Mouse (Mus musculus): ENCODE measurements around the gene Tspan7. TPM values are rescaled to one million over a fixed set of nuclear protein-coding genes. Genes with fewer than 3 reads are reported as not detected.

The Tspan7 gene
- polyA plus RNA-seq, 1 experiment: 712 TPM

DNA sequence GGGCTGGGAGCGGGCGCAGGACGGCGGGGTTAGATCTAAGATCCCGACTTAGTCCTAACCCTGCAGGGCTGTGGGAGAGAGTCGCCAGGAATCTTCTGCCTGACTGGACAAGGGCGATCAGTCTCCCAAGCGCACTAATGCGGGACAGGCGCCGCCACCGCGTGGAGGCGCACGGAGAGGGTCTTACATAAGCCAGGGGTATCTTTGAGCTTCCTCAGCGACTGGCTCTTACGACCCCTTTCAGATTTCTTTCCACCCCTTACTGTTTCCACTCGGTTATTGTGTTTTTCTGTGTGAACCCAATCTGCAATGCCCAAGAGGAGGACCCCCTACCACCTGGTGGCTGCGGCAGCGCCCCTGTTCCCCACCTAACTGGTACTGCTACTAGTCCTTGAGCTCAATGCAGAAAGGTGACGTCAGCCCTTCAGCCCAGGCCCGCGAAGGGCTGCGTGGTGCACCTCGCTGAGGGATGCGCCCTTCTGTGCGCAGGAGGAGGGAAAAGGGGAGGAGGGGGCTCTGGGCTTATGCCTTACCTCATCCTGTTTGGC, 780 bp downstream of the Tspan7 start:
- Histone ChIP-seq H3K4me1 (ENCODE audit: control insufficient read depth, insufficient read depth, low read length) (no peaks in the 10 kb centered on the region; the same call in 1 of the 2 replicates), H3K4me3 (replicated peaks; ENCODE audit: extremely low read depth, low read depth, low read length) (peak overlapping the region; percentile 89)
- TF ChIP-seq POLR2A (IDR thresholded peaks at IDR 0.05; ENCODE audit: borderline replicate concordance, extremely low read depth, low read depth, low read length) (peak; percentile 60; the same call in 1 of the 2 replicates), CTCF (IDR thresholded peaks at IDR 0.05; ENCODE audit: insufficient read depth, low read length) (no peak)
- 18% methylated on average over 27 of the region's 27 CpGs for WGBS
- DNase-seq: peak; percentile 17

DNA sequence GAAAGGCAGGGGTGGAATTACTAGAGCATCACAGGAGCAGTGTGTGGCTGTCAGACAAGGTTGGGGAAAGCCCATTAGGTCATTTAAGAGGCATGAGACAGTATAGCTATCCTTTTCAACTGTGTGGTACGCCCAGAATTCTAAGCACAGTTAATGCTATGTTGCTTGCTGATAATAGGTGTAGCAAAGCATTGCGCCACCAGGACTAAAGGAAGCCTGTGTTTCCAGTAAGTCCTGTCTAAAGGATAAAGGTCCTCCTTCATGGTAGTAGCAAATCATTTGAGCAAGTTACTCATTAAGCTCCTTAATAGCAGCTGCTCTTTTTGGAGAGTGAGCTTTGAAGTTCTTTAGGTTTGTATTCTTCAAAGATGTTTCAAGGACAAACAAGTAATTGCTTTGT, 13.6 kb downstream of the Tspan7 start:
- 77% methylated on average over 2 of the region's 2 CpGs for WGBS
- DNase-seq: no peak
- H3K4me3 ChIP-seq (replicated peaks; ENCODE audit: extremely low read depth, low read depth, low read length): no peak overlapping the region
- TF ChIP-seq CTCF (IDR thresholded peaks at IDR 0.05; ENCODE audit: insufficient read depth, low read length): no peak
- no peak for TF ChIP-seq POLR2A (IDR thresholded peaks at IDR 0.05; ENCODE audit: borderline replicate concordance, extremely low read depth, low read depth, low read length)
- H3K4me1 ChIP-seq (ENCODE audit: control insufficient read depth, insufficient read depth, low read length): no peaks in the 10 kb centered on the region; the same call in 1 of the 2 replicates

DNA sequence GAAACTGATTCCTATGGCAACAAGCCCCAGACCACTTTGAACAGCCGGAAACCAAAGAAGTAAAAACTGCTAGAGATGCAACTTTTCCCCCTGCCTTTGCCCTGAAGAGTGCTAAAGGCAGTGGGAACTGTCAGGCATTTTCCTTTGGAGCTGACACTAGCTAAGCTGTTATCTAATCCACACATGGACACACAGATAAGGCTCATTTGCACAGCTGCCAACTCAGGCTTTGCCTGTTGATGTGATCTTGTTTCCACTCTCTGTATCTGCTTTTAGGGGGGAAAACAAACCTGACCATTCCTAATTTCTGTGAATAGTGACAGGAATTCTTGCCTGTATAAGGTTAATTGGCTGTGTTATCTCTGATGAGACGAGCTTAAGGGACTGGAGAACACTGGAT, 17.7 kb downstream of the Tspan7 start:
- TF ChIP-seq CTCF (IDR thresholded peaks at IDR 0.05; ENCODE audit: insufficient read depth, low read length) (no peak), POLR2A (IDR thresholded peaks at IDR 0.05; ENCODE audit: borderline replicate concordance, extremely low read depth, low read depth, low read length) (no peak)
- WGBS: 54% methylated on average over 2 of the region's 2 CpGs
- H3K4me1 ChIP-seq (ENCODE audit: control insufficient read depth, insufficient read depth, low read length): no peaks in the 10 kb centered on the region; the same call in 1 of the 2 replicates
- no peak overlapping the region for H3K4me3 ChIP-seq (replicated peaks; ENCODE audit: extremely low read depth, low read depth, low read length)
- DNase-seq: no peak

- Histone ChIP-seq H3K4me3 (replicated peaks; ENCODE audit: extremely low read depth, low read depth, low read length) (no peak overlapping the region), H3K4me1 (ENCODE audit: control insufficient read depth, insufficient read depth, low read length) (no peaks in the 10 kb centered on the region; the same call in 1 of the 2 replicates)
- no peak for DNase-seq
- TF ChIP-seq CTCF (IDR thresholded peaks at IDR 0.05; ENCODE audit: insufficient read depth, low read length) (no peak), POLR2A (IDR thresholded peaks at IDR 0.05; ENCODE audit: borderline replicate concordance, extremely low read depth, low read depth, low read length) (no peak)
- 56% methylated on average over 5 of the region's 5 CpGs for WGBS
Measured at GRCm38 (mm10) chrX:10514417-10514816, 29.5 kb downstream of the Tspan7 start.

- Histone ChIP-seq H3K4me3 (replicated peaks; ENCODE audit: extremely low read depth, low read depth, low read length) (no peak overlapping the region), H3K4me1 (ENCODE audit: control insufficient read depth, insufficient read depth, low read length) (no peaks in the 10 kb centered on the region; the same call in 1 of the 2 replicates)
- DNase-seq: no peak
- no peak for TF ChIP-seq POLR2A (IDR thresholded peaks at IDR 0.05; ENCODE audit: borderline replicate concordance, extremely low read depth, low read depth, low read length)
- no peak for TF ChIP-seq CTCF (IDR thresholded peaks at IDR 0.05; ENCODE audit: insufficient read depth, low read length)
- WGBS: 59% methylated on average over 3 of the region's 3 CpGs
Measured at GRCm38 (mm10) chrX:10514971-10515370, 30.0 kb downstream of the Tspan7 start.

- WGBS: 77% methylated on average over 7 of the region's 7 CpGs
- TF ChIP-seq POLR2A (IDR thresholded peaks at IDR 0.05; ENCODE audit: borderline replicate concordance, extremely low read depth, low read depth, low read length) (no peak), CTCF (IDR thresholded peaks at IDR 0.05; ENCODE audit: insufficient read depth, low read length) (no peak)
- H3K4me3 ChIP-seq (replicated peaks; ENCODE audit: extremely low read depth, low read depth, low read length): no peak overlapping the region
- no peak for DNase-seq
- no peaks in the 10 kb centered on the region; the same call in 1 of the 2 replicates for H3K4me1 ChIP-seq (ENCODE audit: control insufficient read depth, insufficient read depth, low read length)
Measured at GRCm38 (mm10) chrX:10516448-10516847, 31.5 kb downstream of the Tspan7 start.

DNA sequence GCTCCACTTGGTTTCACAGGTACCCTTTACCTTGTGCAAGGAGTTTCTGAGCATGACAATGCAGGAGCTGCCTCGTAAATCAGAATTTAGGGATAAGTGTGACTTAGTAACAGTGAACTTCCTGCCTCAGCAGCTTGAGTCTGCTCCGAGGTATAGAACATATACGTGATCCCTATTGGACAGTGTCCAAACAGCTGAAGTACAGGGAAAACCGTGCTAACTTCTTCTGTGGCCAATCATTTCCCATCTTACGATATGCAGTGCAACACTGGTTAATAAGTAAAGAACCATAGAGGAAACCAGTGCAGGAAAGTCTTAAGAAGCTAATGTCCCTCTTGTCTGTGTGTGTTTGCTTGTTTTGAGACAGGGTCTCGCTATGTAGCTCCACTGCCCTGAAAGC, 32.0 kb downstream of the Tspan7 start:
- 56% methylated on average over 6 of the region's 6 CpGs for WGBS
- Histone ChIP-seq H3K4me1 (ENCODE audit: control insufficient read depth, insufficient read depth, low read length) (no peaks in the 10 kb centered on the region; the same call in 1 of the 2 replicates), H3K4me3 (replicated peaks; ENCODE audit: extremely low read depth, low read depth, low read length) (no peak overlapping the region)
- TF ChIP-seq CTCF (IDR thresholded peaks at IDR 0.05; ENCODE audit: insufficient read depth, low read length) (no peak), POLR2A (IDR thresholded peaks at IDR 0.05; ENCODE audit: borderline replicate concordance, extremely low read depth, low read depth, low read length) (no peak)
- no peak for DNase-seq

DNA sequence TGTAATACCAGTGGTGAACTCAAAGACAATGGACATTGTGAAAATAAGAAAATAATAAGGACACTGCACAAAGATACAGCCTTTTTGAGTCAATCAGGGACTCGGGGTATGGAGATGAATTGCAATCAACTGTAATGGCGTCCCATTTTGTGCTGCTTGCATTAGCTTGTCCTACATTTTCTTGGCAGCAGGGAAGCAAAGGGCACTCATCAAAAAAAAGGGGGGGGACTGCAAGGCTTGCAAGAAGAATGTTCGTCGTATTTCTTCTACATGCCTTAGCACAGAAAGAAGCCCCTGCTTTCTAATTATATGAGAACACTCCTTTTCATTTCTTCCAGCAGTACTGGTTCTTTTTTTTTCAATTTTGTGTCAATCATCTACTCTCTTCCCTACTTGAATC, 32.8 kb downstream of the Tspan7 start:
- Histone ChIP-seq H3K4me1 (ENCODE audit: control insufficient read depth, insufficient read depth, low read length) (no peaks in the 10 kb centered on the region; the same call in 1 of the 2 replicates), H3K4me3 (replicated peaks; ENCODE audit: extremely low read depth, low read depth, low read length) (no peak overlapping the region)
- no peak for DNase-seq
- no peak for TF ChIP-seq POLR2A (IDR thresholded peaks at IDR 0.05; ENCODE audit: borderline replicate concordance, extremely low read depth, low read depth, low read length)
- TF ChIP-seq CTCF (IDR thresholded peaks at IDR 0.05; ENCODE audit: insufficient read depth, low read length): no peak
- 71% methylated on average over 4 of the region's 4 CpGs for WGBS

DNA sequence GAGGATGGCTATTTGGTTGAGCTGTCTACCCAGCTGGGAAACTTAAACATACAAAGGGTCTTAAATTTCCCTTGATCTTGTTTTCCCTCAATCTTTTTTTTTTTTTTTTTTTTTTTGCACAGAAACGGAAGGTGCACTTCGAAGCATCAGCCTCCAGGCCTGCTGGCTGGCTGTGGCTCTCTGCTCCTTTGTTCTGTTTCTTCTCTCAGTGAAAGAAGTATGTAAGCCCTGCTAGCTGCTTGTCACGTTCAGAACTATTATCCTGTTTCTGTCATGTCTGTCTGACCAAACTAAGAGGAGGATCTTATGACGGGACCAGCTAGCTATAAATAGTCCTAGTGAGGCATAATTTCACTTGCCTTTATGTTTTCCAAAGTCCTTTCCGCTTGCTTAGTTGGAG, 33.6 kb downstream of the Tspan7 start:
- H3K4me3 ChIP-seq (replicated peaks; ENCODE audit: extremely low read depth, low read depth, low read length): no peak overlapping the region
- WGBS: 44% methylated on average over 5 of the region's 5 CpGs
- no peak for DNase-seq
- TF ChIP-seq POLR2A (IDR thresholded peaks at IDR 0.05; ENCODE audit: borderline replicate concordance, extremely low read depth, low read depth, low read length): no peak
- TF ChIP-seq CTCF (IDR thresholded peaks at IDR 0.05; ENCODE audit: insufficient read depth, low read length): no peak
- H3K4me1 ChIP-seq (ENCODE audit: control insufficient read depth, insufficient read depth, low read length): no peaks in the 10 kb centered on the region; the same call in 1 of the 2 replicates

DNA sequence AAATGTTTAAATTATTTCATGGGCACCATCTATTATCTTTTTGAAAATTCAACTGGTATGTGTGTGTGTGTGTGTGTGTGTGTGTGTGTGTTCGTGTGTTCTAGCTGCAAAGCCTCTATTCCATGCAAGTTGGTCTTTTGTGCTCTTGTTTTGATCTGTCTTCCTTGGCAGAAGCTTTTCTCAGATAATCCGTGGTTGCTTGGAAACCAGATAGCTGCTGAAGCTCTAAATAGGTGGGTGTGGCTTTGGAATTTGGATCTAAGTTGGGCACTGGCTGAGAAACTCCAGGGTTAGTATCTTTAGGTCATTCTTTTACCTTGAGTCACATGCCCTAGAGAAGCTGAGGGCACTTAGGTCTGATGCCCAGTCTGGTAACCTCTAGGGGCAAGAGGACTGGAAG, 50.5 kb downstream of the Tspan7 start:
- WGBS: 29% methylated on average over 2 of the region's 2 CpGs
- DNase-seq: no peak
- no peak overlapping the region for H3K4me3 ChIP-seq (replicated peaks; ENCODE audit: extremely low read depth, low read depth, low read length)

More for the DNA sequence above, 50.5 kb downstream of the Tspan7 start:
- TF ChIP-seq POLR2A (IDR thresholded peaks at IDR 0.05; ENCODE audit: borderline replicate concordance, extremely low read depth, low read depth, low read length) (no peak), CTCF (IDR thresholded peaks at IDR 0.05; ENCODE audit: insufficient read depth, low read length) (no peak)
- 0 out of 2 replicates have a peak, but pooled peaks cover 3% of the 10 kb centered on the region for H3K4me1 ChIP-seq (ENCODE audit: control insufficient read depth, insufficient read depth, low read length)

Measured in lung, adult 2 months (tissue).